Mouse (Mus musculus): ENCODE data around the gene Lgals3bp.

GRCm38 (mm10) chr11:118365171-118365570 lies 36.7 kb downstream of the Lgals3bp start:
- TF ChIP-seq CTCF (IDR thresholded peaks at IDR 0.05; ENCODE audit: control insufficient read depth, insufficient read depth, insufficient replicate concordance, low read depth, low read length), result no peak
- TF ChIP-seq POLR2A (IDR thresholded peaks at IDR 0.05; ENCODE audit: control insufficient read depth, low read depth, low read length), result no peak

Measured in testis, adult 2 months (tissue).